Mouse (Mus musculus) hindbrain, embryonic 11.5 days (tissue): ENCODE results near the gene Polr1b. TPM values are rescaled to one million over a fixed set of nuclear protein-coding genes. Genes with fewer than 3 reads are reported as not detected.
A peak's percentile ranks its signal among the peaks of the same experiment; 100 is the strongest.

Experiments
- ATAC-seq: fragments of 200-750 bp; cut with Nextera tagmentation; 2 replicates; pipeline ENCODE4 v1.8.0; 2017; ENCODE audit warnings: mild to moderate bottlenecking, moderate TSS enrichment, moderate library complexity; ENCODE audit not compliant: low FRiP score
- DNase-seq: peaks from one replicate; pipeline ENCODE4 v3.0.0-alpha.2; 2015; ENCODE audit warnings: low spot score
- H3K27ac ChIP-seq: fragments of 300-500 bp; sonication (generic); 2 replicates; pipeline ENCODE4 v1.5.1; 2014; ENCODE audit warnings: mild to moderate bottlenecking, low read depth, low read length
- H3K27me3 ChIP-seq: fragments of 300-500 bp; sonication (generic); 2 replicates; pipeline ENCODE4 v1.6.1; 2014; ENCODE audit warnings: mild to moderate bottlenecking, low read length, moderate library complexity, mixed read lengths; ENCODE audit not compliant: control insufficient read depth, insufficient read depth
- H3K36me3 ChIP-seq: fragments of 300-500 bp; sonication (generic); 2 replicates; pipeline ENCODE4 v1.6.1; 2014; ENCODE audit warnings: mild to moderate bottlenecking, low read length, moderate library complexity, mixed read lengths; ENCODE audit not compliant: control insufficient read depth, insufficient read depth
- H3K4me1 ChIP-seq: fragments of 300-500 bp; sonication (generic); replicated peaks from 2 replicates; pipeline ENCODE4 v1.6.1; 2014; ENCODE audit warnings: low read length, mixed read lengths; ENCODE audit not compliant: control insufficient read depth, insufficient read depth
- H3K4me2 ChIP-seq: fragments of 300-500 bp; sonication (generic); replicated peaks from 2 replicates; pipeline ENCODE4 v1.6.1; 2014; ENCODE audit warnings: mild to moderate bottlenecking, low read depth, low read length
- H3K4me3 ChIP-seq: fragments of 300-500 bp; sonication (generic); 2 replicates; pipeline ENCODE4 v1.5.1; 2014; ENCODE audit warnings: low read depth, low read length
- H3K9ac ChIP-seq: fragments of 300-500 bp; sonication (generic); 2 replicates; pipeline ENCODE4 v1.6.1; 2014; ENCODE audit warnings: low read depth, low read length
- H3K9me3 ChIP-seq: fragments of 300-500 bp; sonication (generic); 2 replicates; pipeline ENCODE4 v1.6.1; 2016; ENCODE audit warnings: low read length; ENCODE audit not compliant: control insufficient read depth
- WGBS: fragments of 180-500 bp; shearing (Covaris S2); extraction: QIAGEN DNeasy Blood & Tissue Kit; methylation state at CpG from one replicate; pipeline ENCODE4 v1.1.7; 2014; 5-methylcytosine and 5-hydroxymethylcytosine counted together
- polyA plus RNA-seq: library from polyadenylated mRNA; unstranded; fragments of >200 nt; fragmentation: Nextera tagmentation; extraction: Ambion mirVana; gene quantifications from 2 replicates; pipeline ENCODE4 v1.2.1, GENCODE M21; 2014

Gene Polr1b
- polyA plus RNA-seq, 1 experiment from 2014 or later = 19.7 TPM

DNA sequence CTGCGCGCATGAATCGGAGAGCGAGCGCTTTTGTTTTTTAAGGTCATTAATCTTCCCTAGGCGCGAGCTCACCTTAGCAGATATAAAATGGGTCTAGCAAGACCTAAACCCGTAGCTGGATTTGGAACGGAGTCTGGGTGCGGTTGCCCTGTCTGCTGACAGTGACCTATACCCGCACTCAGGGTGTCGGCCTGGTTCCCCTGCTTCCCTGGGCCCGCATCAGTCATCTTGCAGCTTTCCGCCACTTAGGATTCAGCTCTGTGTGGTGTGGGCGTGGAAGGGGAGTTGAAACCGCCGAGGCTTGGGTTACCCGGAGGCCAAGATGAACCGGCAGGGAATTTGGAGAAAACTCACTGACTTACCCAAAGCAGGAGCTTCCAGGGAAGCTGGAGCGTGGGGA lies 34.5 kb upstream of the Polr1b start:
- Histone ChIP-seq H3K27me3 (no peaks in the 10 kb centered on the region), H3K36me3 (no peaks in the 10 kb centered on the region), H3K9me3 (no peaks in the 10 kb centered on the region), H3K27ac (peak overlapping the region; percentile 63; the same call in 1 of the 2 replicates), H3K4me1 (no peaks in the 10 kb centered on the region; the same call in none of the 2 replicates), H3K9ac (peak overlapping the region; percentile 66), H3K4me3 (peak overlapping the region; percentile 61), H3K4me2 (peak overlapping the region; percentile 71)
- ATAC-seq = peak; percentile 76
- WGBS = under 1% methylated on average over 20 of the region's 20 CpGs
- DNase-seq = peak; percentile 71

DNA sequence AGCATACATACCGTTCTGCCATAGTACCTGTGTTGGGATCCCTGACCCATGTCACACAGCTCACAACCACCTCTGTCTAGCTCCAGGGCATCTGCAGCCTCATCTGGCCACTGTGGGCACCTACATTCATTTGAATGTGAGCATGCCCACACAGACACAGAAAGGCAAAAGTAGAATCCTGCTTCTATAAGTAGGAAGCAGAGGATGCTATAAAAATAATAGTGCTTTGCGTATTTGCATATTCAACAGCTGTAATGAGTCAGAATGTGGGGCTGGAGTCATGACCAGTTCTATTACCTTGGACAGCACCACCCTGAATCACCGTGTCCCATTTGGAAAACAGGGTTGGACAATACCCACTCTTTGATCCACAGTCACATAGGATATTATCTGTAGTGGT lies 30.5 kb upstream of the Polr1b start:
- H3K4me1 ChIP-seq = no peaks in the 10 kb centered on the region; the same call in none of the 2 replicates
- no peaks in the 10 kb centered on the region for H3K27me3 ChIP-seq
- no peak for DNase-seq
- no peaks in the 10 kb centered on the region for H3K36me3 ChIP-seq
- no peaks in the 10 kb centered on the region for H3K9me3 ChIP-seq
- no peak overlapping the region for H3K4me2 ChIP-seq
- no peak overlapping the region for H3K27ac ChIP-seq
- no peak for ATAC-seq
- WGBS = 87% methylated on average over 3 of the region's 3 CpGs
- H3K4me3 ChIP-seq = no peak overlapping the region
- no peak overlapping the region for H3K9ac ChIP-seq

DNA sequence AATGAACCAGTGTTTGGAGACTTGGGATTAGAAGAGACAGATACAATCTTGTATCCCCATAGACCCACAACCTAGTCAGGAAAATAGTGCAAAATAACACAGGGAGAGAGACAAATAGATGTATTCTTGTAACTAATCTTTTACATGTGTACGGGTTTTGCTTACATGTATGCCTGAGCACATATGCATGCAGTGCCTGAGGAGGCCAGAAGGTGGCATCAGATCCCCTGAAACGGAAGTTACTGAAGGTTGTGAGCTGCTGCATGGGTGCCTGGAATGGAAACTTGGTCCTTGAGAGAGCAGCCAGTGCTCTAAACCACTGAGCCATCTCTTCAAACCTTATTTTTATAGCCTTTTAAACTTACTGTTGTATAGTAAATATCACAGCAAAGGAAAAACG lies 22.5 kb upstream of the Polr1b start:
- Histone ChIP-seq H3K27ac (no peak overlapping the region), H3K27me3 (no peaks in the 10 kb centered on the region), H3K36me3 (0 out of 2 replicates have a peak, but pooled peaks cover 2% of the 10 kb centered on the region), H3K4me3 (no peak overlapping the region), H3K9ac (no peak overlapping the region), H3K4me1 (no peaks in the 10 kb centered on the region), H3K4me2 (no peak overlapping the region), H3K9me3 (no peaks in the 10 kb centered on the region)
- DNase-seq (peak; percentile 47), ATAC-seq (no peak)
- WGBS = 82% methylated on average over 3 of the region's 3 CpGs

DNA sequence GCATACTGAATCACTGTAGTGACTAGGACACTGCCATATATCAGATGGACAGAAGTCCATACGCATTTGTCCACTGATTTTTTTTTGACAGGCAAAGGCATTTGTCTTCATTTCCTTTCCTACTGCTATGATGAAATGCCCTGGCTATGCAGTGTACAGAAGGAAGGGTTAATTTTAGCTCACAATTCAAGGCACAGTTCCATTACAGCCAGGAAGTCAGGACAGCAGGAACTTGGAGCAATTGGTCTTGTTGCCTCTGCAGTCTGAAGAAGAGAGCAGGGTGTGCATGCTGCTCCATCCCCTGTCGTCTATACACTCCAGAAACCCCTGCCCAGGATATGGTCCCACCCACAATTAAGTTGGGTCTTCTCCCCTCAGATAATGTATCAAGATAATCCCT lies 21.6 kb upstream of the Polr1b start:
- Histone ChIP-seq H3K27ac (no peak overlapping the region), H3K27me3 (no peaks in the 10 kb centered on the region), H3K9me3 (no peaks in the 10 kb centered on the region), H3K9ac (no peak overlapping the region), H3K4me2 (no peak overlapping the region), H3K36me3 (0 out of 2 replicates have a peak, but pooled peaks cover 2% of the 10 kb centered on the region), H3K4me1 (no peaks in the 10 kb centered on the region), H3K4me3 (no peak overlapping the region)
- ATAC-seq (no peak), DNase-seq (no peak)
- WGBS = 87% methylated on average over 2 of the region's 2 CpGs

DNA sequence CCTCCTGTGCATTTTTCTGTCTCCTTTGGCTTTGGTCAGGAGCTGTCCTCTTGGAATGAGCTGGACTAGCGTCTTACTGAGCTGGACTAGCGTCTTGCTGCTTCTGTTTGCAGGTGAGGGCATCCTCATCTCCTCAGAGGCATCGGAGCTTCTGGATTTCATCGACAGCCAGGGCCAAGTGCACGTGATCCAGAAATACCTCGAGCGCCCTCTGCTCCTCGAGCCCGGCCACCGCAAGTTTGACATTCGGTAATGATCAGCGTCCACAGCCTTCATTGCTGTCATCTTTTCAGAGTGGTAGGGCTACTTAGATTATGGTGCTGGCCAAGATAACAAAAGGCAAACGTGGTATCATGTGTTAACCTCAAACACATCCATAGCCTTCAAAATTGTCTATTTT lies 19.7 kb upstream of the Polr1b start:
- Histone ChIP-seq H3K4me3 (no peak overlapping the region), H3K9ac (no peak overlapping the region), H3K27ac (no peak overlapping the region), H3K9me3 (no peaks in the 10 kb centered on the region), H3K4me2 (no peak overlapping the region), H3K27me3 (no peaks in the 10 kb centered on the region), H3K36me3 (0 out of 2 replicates have a peak, but pooled peaks cover 2% of the 10 kb centered on the region), H3K4me1 (no peaks in the 10 kb centered on the region)
- DNase-seq (no peak), ATAC-seq (no peak)
- 70% methylated on average over 13 of the region's 13 CpGs for WGBS

DNA sequence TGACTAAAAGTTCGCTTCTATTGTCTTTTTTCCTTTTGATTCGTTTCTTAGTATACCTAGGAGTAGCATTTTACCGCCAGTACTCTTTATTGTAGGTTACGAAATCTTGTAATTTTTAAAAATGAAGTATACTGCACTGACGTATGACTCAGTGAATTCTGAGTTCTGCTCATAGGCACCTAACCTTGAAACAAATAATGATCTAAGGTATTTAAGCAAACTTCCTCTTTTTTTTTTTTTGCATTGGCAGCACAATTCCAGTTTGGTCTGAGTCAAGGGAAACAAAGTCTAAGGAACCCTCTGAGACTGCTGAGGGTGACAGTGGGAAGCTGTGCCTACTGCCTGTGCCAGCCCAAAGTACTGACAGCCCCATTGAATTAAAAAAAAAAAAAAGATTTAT lies 17.3 kb upstream of the Polr1b start:
- Histone ChIP-seq H3K4me2 (no peak overlapping the region), H3K27me3 (no peaks in the 10 kb centered on the region), H3K4me3 (no peak overlapping the region), H3K9me3 (no peaks in the 10 kb centered on the region), H3K36me3 (no peaks in the 10 kb centered on the region), H3K4me1 (no peaks in the 10 kb centered on the region), H3K27ac (no peak overlapping the region), H3K9ac (no peak overlapping the region)
- WGBS = 96% methylated on average over 5 of the region's 5 CpGs
- no peak for ATAC-seq
- no peak for DNase-seq

DNA sequence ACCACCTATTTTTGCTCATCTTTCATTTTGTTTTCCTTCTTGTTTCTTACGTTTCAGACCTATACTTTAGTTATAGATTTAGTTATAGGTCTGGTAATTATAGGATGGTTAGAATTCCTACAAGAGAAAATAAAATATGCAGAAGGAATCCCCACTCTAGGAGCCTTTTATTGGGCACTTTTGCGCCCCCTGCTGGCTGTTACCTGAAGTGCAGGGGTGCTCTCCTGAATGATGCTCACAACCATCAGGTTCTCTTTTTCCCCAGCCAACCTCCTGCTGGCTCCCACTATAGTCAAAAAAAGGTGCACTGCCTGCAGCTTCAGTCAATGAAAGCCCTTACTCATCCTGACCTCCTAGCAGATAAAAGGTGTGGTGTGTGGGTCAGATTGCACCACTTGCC lies 15.8 kb upstream of the Polr1b start:
- ATAC-seq (no peak), DNase-seq (peak; percentile 80)
- H3K9ac ChIP-seq = no peak overlapping the region
- H3K4me3 ChIP-seq = no peak overlapping the region
- H3K9me3 ChIP-seq = no peaks in the 10 kb centered on the region
- H3K4me2 ChIP-seq = no peak overlapping the region
- H3K27ac ChIP-seq = no peak overlapping the region
- no peaks in the 10 kb centered on the region for H3K4me1 ChIP-seq
- 48% methylated on average over 2 of the region's 2 CpGs for WGBS
- no peaks in the 10 kb centered on the region for H3K27me3 ChIP-seq
- no peaks in the 10 kb centered on the region for H3K36me3 ChIP-seq

DNA sequence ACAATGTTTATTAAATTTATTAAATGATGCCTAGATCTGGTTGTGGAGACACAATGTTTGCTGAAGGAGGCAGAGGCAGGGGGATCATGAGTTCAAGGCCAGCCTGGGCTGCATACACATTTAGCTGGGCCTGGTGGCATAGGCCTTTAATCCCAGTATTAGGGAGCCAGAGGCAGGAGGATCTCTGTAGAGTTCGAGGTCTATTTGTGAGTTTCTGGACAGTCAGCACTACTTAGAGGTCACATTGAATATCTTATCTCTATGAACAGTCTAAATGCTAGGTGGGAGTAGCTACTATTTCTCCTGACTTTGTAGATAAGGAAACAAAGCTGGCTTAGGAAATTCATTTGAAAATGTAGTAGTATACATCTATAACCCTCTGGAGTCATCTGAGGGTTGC lies 13.3 kb upstream of the Polr1b start:
- H3K4me2 ChIP-seq = no peak overlapping the region
- DNase-seq (no peak), ATAC-seq (no peak)
- WGBS = 91% methylated on average over 1 of the region's 1 CpGs
- H3K27ac ChIP-seq = no peak overlapping the region
- no peaks in the 10 kb centered on the region for H3K27me3 ChIP-seq
- no peaks in the 10 kb centered on the region for H3K9me3 ChIP-seq
- no peaks in the 10 kb centered on the region for H3K36me3 ChIP-seq
- H3K4me1 ChIP-seq = no peaks in the 10 kb centered on the region
- no peak overlapping the region for H3K4me3 ChIP-seq
- H3K9ac ChIP-seq = no peak overlapping the region

DNA sequence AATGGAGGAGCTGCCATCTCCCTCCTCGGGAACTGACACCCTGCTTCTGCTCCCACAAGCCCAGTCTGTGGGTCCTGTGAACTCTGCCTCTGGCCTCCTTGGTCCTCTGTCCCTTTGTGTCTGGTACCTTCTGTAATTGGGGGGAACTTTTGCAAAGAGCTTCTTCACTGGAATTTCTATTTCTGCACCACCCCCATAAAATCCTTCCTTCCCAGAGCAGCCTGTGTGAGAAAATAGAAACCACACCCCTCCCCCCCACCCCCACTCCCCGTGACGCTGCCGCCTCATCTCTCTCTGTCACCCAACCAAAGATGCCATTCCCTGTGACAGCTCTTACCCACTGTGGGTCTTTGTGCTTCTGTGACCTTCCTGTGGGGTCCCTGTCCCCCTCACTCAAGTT lies 10.4 kb upstream of the Polr1b start:
- DNase-seq (no peak), ATAC-seq (no peak)
- H3K4me1 ChIP-seq = no peaks in the 10 kb centered on the region
- no peak overlapping the region for H3K4me2 ChIP-seq
- no peaks in the 10 kb centered on the region for H3K27me3 ChIP-seq
- no peak overlapping the region for H3K4me3 ChIP-seq
- H3K36me3 ChIP-seq = no peaks in the 10 kb centered on the region
- no peak overlapping the region for H3K27ac ChIP-seq
- 70% methylated on average over 4 of the region's 4 CpGs for WGBS
- no peak overlapping the region for H3K9ac ChIP-seq
- H3K9me3 ChIP-seq = no peaks in the 10 kb centered on the region
